Mouse (Mus musculus) layer of hippocampus, adult 2 months (tissue): ENCODE measurements around the gene Marc2. TPM values are rescaled to one million over a fixed set of nuclear protein-coding genes. Genes with fewer than 3 reads are reported as not detected.

Experiments
- DNase-seq, 2 experiments: peaks; one replicate each; pipeline ENCODE4 v3.0.0; 2022; ENCODE audit warnings: low spot score in 2 of 2
- H3K27ac ChIP-seq: fragments of 200-600 bp; 2 replicates; pipeline ENCODE4 v1.8.1; 2022
- H3K4me3 ChIP-seq: fragments of 200-600 bp; 2 replicates; pipeline ENCODE4 v1.8.1; 2022; ENCODE audit warnings: mild to moderate bottlenecking
- CTCF ChIP-seq: fragments of 200-600 bp; conservative IDR thresholded peaks from 2 replicates; pipeline ENCODE4 v1.8.1; 2022; ENCODE audit warnings: antibody characterized with exemption, mild to moderate bottlenecking, moderate library complexity
- long read RNA-seq, 2 experiments: library from polyadenylated mRNA; stranded (forward); transcript quantifications; one replicate each; pipeline ENCODE4 v2.0.0; 2021; ENCODE audit warnings: borderline mapping rate in 2 of 2
- total RNA-seq, 2 experiments: library from RNA; stranded (reverse); gene quantifications; 2 replicates each; pipeline ENCODE4 v1.2.3; 2021

Gene Marc2
- 100 to 1,000 TPM; 103 to 120 TPM for total RNA-seq
- long read RNA-seq, experiment 1, transcript Marc2-201 (8 exons, 1,917 nt): major isoform, 48 of 51 reads
- long read RNA-seq, experiment 1, partial matches to known transcripts: 0 of 51 reads
- long read RNA-seq, experiment 1, other reads (novel, unspliced or antisense): 3 of 51 reads
- long read RNA-seq, experiment 2, transcript Marc2-201 (8 exons, 1,917 nt): major isoform, 57 of 60 reads
- long read RNA-seq, experiment 2, partial matches to known transcripts: 1 of 60 reads
- long read RNA-seq, experiment 2, other reads (novel, unspliced or antisense): 2 of 60 reads

- DNase-seq: no peak
- no peak for TF ChIP-seq CTCF
- peak within 1 kb of the TSS; percentile 96 for H3K27ac ChIP-seq
- peak within 1 kb of the TSS; percentile 93 for H3K4me3 ChIP-seq
These were observed at the start of gene Marc2 for GRCm38 (mm10) chr1:184846092-184846750. TSS of gene Marc2 (minus strand) at chr1:184846451.

GRCm38 (mm10) chr1:184891998-184892397 is 45.7 kb upstream of the Marc2 start:
- Histone ChIP-seq H3K4me3 (no peak overlapping the region), H3K27ac (no peak overlapping the region)
- TF ChIP-seq CTCF: peak; percentile 69
- DNase-seq: no peak

- TF ChIP-seq CTCF: no peak
- DNase-seq: no peak
- Histone ChIP-seq H3K27ac (no peak overlapping the region), H3K4me3 (no peak overlapping the region)
These were observed 43.2 kb upstream of the Marc2 start for GRCm38 (mm10) chr1:184889454-184889853.

GRCm38 (mm10) chr1:184886160-184886559 is 39.9 kb upstream of the Marc2 start:
- no peak overlapping the region for H3K27ac ChIP-seq
- DNase-seq: no peak
- TF ChIP-seq CTCF: no peak
- H3K4me3 ChIP-seq: no peak overlapping the region

GRCm38 (mm10) chr1:184882281-184883268 is 36.3 kb upstream of the Marc2 start, which contains the start of gene C130074G19Rik:
TSS of gene C130074G19Rik (minus strand) at chr1:184883218.
- Histone ChIP-seq H3K27ac (peak within 1 kb of the TSS; percentile 72), H3K4me3 (peak within 1 kb of the TSS; percentile 48)
- TF ChIP-seq CTCF: peak; percentile 71
- no peak for DNase-seq

- no peak for TF ChIP-seq CTCF
- Histone ChIP-seq H3K4me3 (peak overlapping the region; percentile 48), H3K27ac (peak overlapping the region; percentile 72; the same call in 1 of the 2 replicates)
- no peak for DNase-seq
These were observed 35.6 kb upstream of the Marc2 start for GRCm38 (mm10) chr1:184881861-184882260.

- TF ChIP-seq CTCF: no peak
- no peak for DNase-seq
- Histone ChIP-seq H3K27ac (no peak overlapping the region), H3K4me3 (no peak overlapping the region; the same call in 1 of the 2 replicates)
These were observed 35.0 kb upstream of the Marc2 start for GRCm38 (mm10) chr1:184881211-184881610.

GRCm38 (mm10) chr1:184878860-184879259 is 32.6 kb upstream of the Marc2 start:
- DNase-seq: no peak
- no peak for TF ChIP-seq CTCF
- H3K4me3 ChIP-seq: no peak overlapping the region
- H3K27ac ChIP-seq: no peak overlapping the region

GRCm38 (mm10) chr1:184877306-184877705 is 31.1 kb upstream of the Marc2 start:
- DNase-seq: no peak
- H3K4me3 ChIP-seq: no peak overlapping the region
- H3K27ac ChIP-seq: no peak overlapping the region
- TF ChIP-seq CTCF: no peak

GRCm38 (mm10) chr1:184873910-184874309 is 27.7 kb upstream of the Marc2 start:
- no peak for DNase-seq
- no peak overlapping the region for H3K27ac ChIP-seq
- H3K4me3 ChIP-seq: no peak overlapping the region
- TF ChIP-seq CTCF: no peak

- Histone ChIP-seq H3K27ac (no peak overlapping the region), H3K4me3 (no peak overlapping the region)
- no peak for DNase-seq
- no peak for TF ChIP-seq CTCF
These were observed 26.0 kb upstream of the Marc2 start for GRCm38 (mm10) chr1:184872069-184872819.

- no peak for DNase-seq
- Histone ChIP-seq H3K27ac (no peak overlapping the region), H3K4me3 (no peak overlapping the region)
- TF ChIP-seq CTCF: no peak
These were observed 25.3 kb upstream of the Marc2 start for GRCm38 (mm10) chr1:184871506-184871905.
